Mouse (Mus musculus) E14TG2a.4 (cell line): Measurements from ENCODE around the gene Acacb.

Source experiments
- H3K27me3 ChIP-seq: 2 replicates; pipeline ENCODE4 v1.6.1; 2014; ENCODE audit warnings: low read length, control low read depth; ENCODE audit not compliant: insufficient read depth
- H3K36me3 ChIP-seq: 2 replicates; pipeline ENCODE4 v1.6.1; 2014; ENCODE audit warnings: low read length, control low read depth; ENCODE audit not compliant: insufficient read depth
- H3K4me1 ChIP-seq: replicated peaks from 2 replicates; pipeline ENCODE4 v1.6.1; 2014; ENCODE audit warnings: low read depth, low read length, control low read depth
- H3K4me3 ChIP-seq: replicated peaks from 2 replicates; pipeline ENCODE4 v1.5.1; 2014; ENCODE audit warnings: mild to moderate bottlenecking, low read length
- H3K9me3 ChIP-seq: 2 replicates; pipeline ENCODE4 v1.6.1; 2014; ENCODE audit warnings: low read length, control low read depth
- CTCF ChIP-seq: conservative IDR thresholded peaks from 2 replicates; pipeline ENCODE4 v1.5.1; 2014; ENCODE audit warnings: low read length
- NANOG ChIP-seq: IDR thresholded peaks from 2 replicates; pipeline ENCODE4 v1.6.1; 2014; ENCODE audit warnings: borderline replicate concordance, low read length, mixed read lengths
- POU5F1 ChIP-seq: IDR thresholded peaks from 2 replicates; pipeline ENCODE4 v1.6.1; 2014; ENCODE audit warnings: low read length, borderline replicate concordance

The Acacb gene

GRCm38 (mm10) chr5:114264030-114264459 lies 117.7 kb downstream of the Acacb start:
- TF ChIP-seq CTCF: no peak
- no peak for TF ChIP-seq NANOG
- TF ChIP-seq POU5F1: no peak
- H3K27me3 ChIP-seq: peaks cover 11% of the 10 kb centered on the region; the same call in 1 of the 2 replicates
- peaks cover 34% of the 10 kb centered on the region for H3K4me1 ChIP-seq
- H3K36me3 ChIP-seq: peaks cover 17% of the 10 kb centered on the region
- no peak overlapping the region for H3K4me3 ChIP-seq
- no peaks in the 10 kb centered on the region for H3K9me3 ChIP-seq

GRCm38 (mm10) chr5:114264791-114265190 lies 118.5 kb downstream of the Acacb start:
- peaks cover 35% of the 10 kb centered on the region for H3K4me1 ChIP-seq
- H3K4me3 ChIP-seq: no peak overlapping the region
- no peaks in the 10 kb centered on the region for H3K9me3 ChIP-seq
- peaks cover 13% of the 10 kb centered on the region for H3K36me3 ChIP-seq
- no peak for TF ChIP-seq POU5F1
- TF ChIP-seq NANOG: no peak
- no peak for TF ChIP-seq CTCF
- H3K27me3 ChIP-seq: peaks cover 11% of the 10 kb centered on the region; the same call in 1 of the 2 replicates

- Histone ChIP-seq H3K4me1 (peaks cover 60% of the 10 kb centered on the region), H3K27me3 (peaks cover 43% of the 10 kb centered on the region), H3K36me3 (no peaks in the 10 kb centered on the region), H3K9me3 (no peaks in the 10 kb centered on the region), H3K4me3 (no peak overlapping the region)
- TF ChIP-seq POU5F1 (no peak), NANOG (no peak), CTCF (no peak)
Measured at GRCm38 (mm10) chr5:114268646-114269045, 122.3 kb downstream of the Acacb start.

GRCm38 (mm10) chr5:114269499-114269898 lies 123.2 kb downstream of the Acacb start:
- no peak overlapping the region for H3K4me3 ChIP-seq
- H3K36me3 ChIP-seq: no peaks in the 10 kb centered on the region
- H3K27me3 ChIP-seq: peaks cover 48% of the 10 kb centered on the region
- TF ChIP-seq CTCF (no peak), NANOG (no peak), POU5F1 (no peak)
- H3K4me1 ChIP-seq: peaks cover 63% of the 10 kb centered on the region
- H3K9me3 ChIP-seq: no peaks in the 10 kb centered on the region

- Histone ChIP-seq H3K4me3 (no peak overlapping the region), H3K27me3 (peaks cover 53% of the 10 kb centered on the region), H3K36me3 (no peaks in the 10 kb centered on the region), H3K4me1 (peaks cover 68% of the 10 kb centered on the region), H3K9me3 (no peaks in the 10 kb centered on the region)
- TF ChIP-seq CTCF: no peak
- no peak for TF ChIP-seq NANOG
- no peak for TF ChIP-seq POU5F1
Measured at GRCm38 (mm10) chr5:114269984-114270383, 123.6 kb downstream of the Acacb start.

- H3K4me3 ChIP-seq: peak within 1 kb of the TSS; percentile 82
- peaks cover 66% of the 10 kb centered on the region for H3K27me3 ChIP-seq
- H3K9me3 ChIP-seq: no peaks in the 10 kb centered on the region
- H3K4me1 ChIP-seq: peaks cover 83% of the 10 kb centered on the region
- no peaks in the 10 kb centered on the region for H3K36me3 ChIP-seq
- TF ChIP-seq POU5F1: no peak
Measured at GRCm38 (mm10) chr5:114273693-114274402, 127.5 kb downstream of the Acacb start, which contains the start of gene Foxn4. Gene Foxn4, minus strand, starts transcription at chr5:114273807.

GRCm38 (mm10) chr5:114275339-114275738 lies 129.0 kb downstream of the Acacb start:
- TF ChIP-seq NANOG (0 out of 2 replicates have a peak, but pooled peaks have one; percentile 5), CTCF (no peak), POU5F1 (no peak)
- H3K4me1 ChIP-seq: peaks cover 69% of the 10 kb centered on the region
- H3K27me3 ChIP-seq: peaks cover 61% of the 10 kb centered on the region
- 0 out of 2 replicates have a peak overlapping the region, but pooled peaks have one; percentile 13 for H3K4me3 ChIP-seq
- H3K9me3 ChIP-seq: no peaks in the 10 kb centered on the region
- no peaks in the 10 kb centered on the region for H3K36me3 ChIP-seq

- H3K4me1 ChIP-seq: peaks cover 62% of the 10 kb centered on the region
- H3K4me3 ChIP-seq: 0 out of 2 replicates have a peak overlapping the region, but pooled peaks have one; percentile 13
- H3K36me3 ChIP-seq: no peaks in the 10 kb centered on the region
- H3K27me3 ChIP-seq: peaks cover 58% of the 10 kb centered on the region
- no peaks in the 10 kb centered on the region for H3K9me3 ChIP-seq
- TF ChIP-seq POU5F1: no peak
- no peak for TF ChIP-seq NANOG
- no peak for TF ChIP-seq CTCF
Measured at GRCm38 (mm10) chr5:114275991-114276390, 129.7 kb downstream of the Acacb start.
